Mouse (Mus musculus) B cell, adult 2 months (primary cell): Measurements from ENCODE around the gene Mtfr1l.
"Not testable (repeated sequence)": the region's sequence is repeated elsewhere in the genome, so short reads cannot be mapped to it uniquely, and the experiment has no call there.

Experiments used
- DNase-seq, 2 experiments: peaks; one replicate each; pipeline ENCODE4 v3.0.0; 2022

Gene Mtfr1l

GRCm38 (mm10) chr4:134515614-134516013, 19.6 kb downstream of the Mtfr1l start:
- no peak for DNase-seq

GRCm38 (mm10) chr4:134514309-134514930, 20.8 kb downstream of the Mtfr1l start:
- no peak for DNase-seq

- peak; percentile 25 to 29 for DNase-seq
Observed at GRCm38 (mm10) chr4:134512798-134513197, 22.4 kb downstream of the Mtfr1l start.

GRCm38 (mm10) chr4:134511730-134512129, 23.5 kb downstream of the Mtfr1l start:
- DNase-seq: no peak

DNA sequence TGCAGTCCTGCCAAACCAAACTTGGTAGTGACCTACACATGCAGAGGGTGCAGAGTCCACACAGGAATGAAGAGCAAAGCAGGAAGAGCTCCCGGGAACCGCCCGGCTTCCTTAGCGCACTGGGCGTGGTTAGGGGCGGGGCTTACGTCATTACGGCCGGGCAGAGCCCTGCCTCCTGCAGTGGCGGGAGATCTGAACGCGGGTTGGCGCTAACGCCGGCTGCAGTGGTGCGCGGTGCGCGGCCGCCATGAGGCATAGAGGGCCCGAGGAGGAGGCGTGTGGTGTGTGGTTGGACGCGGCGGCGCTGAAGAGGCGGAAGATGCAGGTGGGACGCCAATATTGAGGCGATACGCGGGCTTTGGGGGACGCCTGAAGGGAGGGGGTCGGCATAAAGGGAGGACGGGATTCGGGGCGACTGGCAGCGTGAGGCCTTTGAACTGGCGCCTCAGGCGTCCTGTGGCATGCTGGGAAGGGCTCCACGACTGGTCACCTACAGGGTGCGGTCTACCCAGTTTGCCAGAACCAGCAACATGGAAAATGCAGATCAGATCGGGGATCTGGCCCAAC, 24.3 kb downstream of the Mtfr1l start, which contains the start of gene Aunip:
Aunip (plus strand) TSS at position 155 of the 567 bp plus-strand sequence.
- DNase-seq: peak; percentile 79 to 83

DNA sequence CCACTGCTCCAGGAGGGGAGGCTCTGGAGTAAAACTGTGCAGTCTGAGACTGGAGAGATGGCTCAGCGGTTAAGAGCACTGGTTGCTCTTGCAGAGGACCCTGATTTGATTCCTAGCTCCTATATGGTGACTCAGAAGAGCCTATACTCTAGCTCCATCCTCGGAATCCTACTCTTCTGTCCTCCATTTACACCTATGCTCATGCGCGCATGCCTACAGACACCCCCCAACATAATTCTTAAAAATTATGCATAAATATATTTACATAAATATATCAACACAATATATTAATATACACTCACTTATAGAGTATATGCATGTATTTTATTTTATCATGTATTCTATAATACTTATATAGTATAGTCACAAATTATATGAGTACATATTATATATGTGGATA, 24.8 kb downstream of the Mtfr1l start:
- DNase-seq: no peak

DNA sequence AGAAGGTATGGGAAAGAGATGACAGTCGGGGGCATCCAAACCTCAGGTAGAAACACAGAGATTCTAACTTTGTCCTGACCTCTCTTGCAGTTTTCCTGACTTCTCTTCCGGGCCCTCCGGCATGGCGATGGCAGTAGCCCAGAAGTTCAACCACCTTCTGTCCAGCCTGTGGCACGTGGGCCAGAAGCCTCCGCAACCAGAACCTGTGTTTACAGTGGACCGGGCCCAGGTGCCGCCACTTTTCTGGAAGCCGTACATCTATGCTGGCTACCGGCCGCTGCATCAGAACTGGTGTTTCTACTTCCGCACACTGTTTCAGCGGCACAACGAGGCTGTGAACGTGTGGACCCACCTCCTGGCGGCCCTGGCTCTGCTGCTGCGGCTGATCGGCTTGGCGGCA, 28.5 kb downstream of the Mtfr1l start:
- no peak for DNase-seq

DNA sequence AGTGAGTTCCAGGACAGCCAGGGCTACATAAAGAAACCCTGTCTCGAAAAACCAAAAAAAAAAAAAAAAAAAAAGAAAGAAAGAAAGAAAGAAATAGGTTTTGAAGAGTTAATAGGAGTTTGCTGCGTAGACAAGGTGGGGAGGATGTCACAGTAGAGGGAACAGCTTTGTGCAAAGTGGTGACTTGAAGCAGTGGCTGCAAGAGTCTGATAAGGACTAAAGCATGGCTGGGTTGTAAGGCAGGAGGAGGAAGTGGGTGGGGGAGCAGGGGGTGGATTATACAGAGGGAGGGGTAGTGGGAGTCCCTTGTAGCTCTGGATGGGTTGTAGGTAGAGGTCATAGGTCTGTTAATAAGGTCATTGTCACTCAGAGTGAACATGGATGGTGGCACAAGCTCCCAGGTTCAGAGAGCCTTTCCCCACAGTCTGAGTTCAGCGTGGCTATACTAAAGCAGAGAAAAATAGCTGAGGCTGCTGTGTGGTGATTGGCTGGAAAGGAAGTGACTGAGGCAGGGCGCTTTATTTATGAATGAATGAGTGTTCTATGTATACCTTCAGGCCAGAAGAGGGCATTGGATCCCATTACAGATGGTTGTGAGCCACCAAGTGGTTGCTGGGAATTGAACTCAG, 29.1 kb downstream of the Mtfr1l start:
- no peak for DNase-seq

DNA sequence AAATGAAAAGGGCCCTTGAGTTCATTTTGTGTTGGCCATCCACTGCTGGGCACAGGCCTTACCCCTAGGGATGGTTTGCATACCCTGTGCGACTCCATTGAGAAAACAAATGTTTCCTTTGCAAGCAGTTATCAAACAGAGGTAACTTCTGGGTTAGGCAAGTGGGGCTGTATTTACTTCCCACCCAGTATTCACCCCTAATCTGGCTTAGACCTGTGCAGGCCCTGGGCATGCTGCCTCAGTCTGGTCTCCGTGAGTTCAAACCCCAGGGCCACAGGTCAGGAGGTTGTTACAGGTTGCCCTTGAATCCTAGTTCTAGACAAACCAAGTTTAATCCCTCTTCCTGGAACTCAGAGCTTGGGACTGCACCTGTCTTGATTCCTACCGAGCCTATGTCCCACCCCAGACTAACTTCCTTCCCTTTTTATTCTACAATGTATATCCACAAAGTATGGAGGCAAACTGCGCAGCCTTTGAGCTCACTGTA, 29.8 kb downstream of the Mtfr1l start:
- no peak for DNase-seq

GRCm38 (mm10) chr4:134503686-134504357, 31.4 kb downstream of the Mtfr1l start:
- DNase-seq: no peak

DNA sequence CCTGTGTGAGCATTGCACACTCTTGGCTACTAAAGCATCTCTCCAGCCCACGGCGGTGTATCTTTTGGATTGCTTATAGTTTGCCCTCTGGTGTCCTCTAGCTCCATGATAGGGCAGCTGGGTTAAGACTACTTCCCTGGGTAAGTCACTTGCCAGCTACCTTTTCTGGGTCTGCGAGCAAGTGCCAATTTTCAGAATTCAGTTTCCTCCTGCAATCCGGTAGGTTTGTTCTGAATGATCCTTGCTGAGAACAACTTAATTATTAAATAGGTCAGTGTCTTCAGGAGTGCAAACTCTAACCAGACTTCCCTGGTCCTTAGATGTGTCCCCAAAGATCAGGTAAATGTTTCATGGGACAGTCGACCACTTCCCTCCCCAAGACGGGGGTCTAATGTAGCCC, 34.1 kb downstream of the Mtfr1l start:
- no peak for DNase-seq

DNA sequence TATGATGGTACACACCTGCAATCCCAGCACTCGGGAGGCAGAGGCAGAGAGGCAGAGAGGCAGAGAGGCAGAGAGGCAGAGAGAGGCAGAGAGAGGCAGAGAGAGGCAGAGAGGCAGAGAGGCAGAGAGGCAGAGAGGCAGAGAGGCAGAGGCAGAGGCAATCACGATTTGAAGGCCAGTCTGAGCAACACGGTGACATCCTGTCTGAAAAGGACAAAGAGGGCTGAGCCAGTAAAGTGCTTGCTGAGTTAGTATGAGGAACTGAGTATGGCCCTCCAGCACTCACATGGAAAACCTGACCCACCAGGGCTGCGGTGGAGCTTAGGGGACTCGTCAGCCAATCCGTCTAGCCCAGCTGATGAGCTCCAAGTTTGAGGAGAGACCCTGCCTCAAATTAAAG, 36.2 kb downstream of the Mtfr1l start:
- not testable (repeated sequence) for DNase-seq

DNA sequence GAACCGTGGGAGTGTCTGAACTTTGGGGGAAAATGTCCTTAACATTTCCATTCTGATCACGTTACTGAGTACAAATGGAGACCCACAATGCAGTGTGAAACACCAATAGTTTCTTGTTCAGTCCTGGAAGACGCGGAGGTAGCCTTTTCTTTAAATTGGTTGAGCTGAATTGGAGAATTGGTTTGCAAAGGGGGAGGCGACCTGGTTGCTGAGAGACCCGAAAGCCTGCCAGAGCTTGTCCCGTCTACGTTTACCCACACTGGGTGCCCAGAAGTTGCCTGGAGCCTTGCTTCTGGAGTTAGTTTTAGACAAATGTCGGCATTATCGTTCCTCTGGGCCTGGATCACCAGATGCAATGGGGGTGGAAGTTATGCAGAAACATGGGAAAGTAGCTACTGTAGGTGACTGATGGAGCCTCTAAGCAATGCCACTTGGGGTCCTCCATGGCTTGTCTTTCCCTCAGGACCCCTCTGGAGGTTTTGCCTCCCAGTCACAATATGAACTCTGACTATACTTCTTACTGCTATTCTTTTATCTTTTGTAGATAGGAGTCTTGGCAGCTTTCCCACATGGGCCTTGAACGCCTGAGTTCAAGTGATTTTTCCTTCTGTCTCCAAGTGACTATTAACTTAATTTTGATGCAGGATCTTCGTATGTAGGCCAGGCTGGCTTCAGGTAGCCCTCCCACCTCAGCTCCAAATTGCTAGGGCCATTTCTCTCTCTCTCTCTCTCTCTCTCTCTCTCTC, 37.0 kb downstream of the Mtfr1l start:
- no peak for DNase-seq

GRCm38 (mm10) chr4:134497223-134497622, 38.0 kb downstream of the Mtfr1l start:
- no peak for DNase-seq

- peak; percentile 52 to 59 for DNase-seq
Observed at GRCm38 (mm10) chr4:134496595-134497210, 38.5 kb downstream of the Mtfr1l start, which contains the start of gene Paqr7. Gene Paqr7 (plus strand): TSS chr4:134496697.

GRCm38 (mm10) chr4:134495546-134495923, 39.7 kb downstream of the Mtfr1l start:
- DNase-seq: no peak

GRCm38 (mm10) chr4:134494780-134495545, 40.2 kb downstream of the Mtfr1l start:
- DNase-seq: peak; percentile 64 to 69

GRCm38 (mm10) chr4:134494161-134494560, 41.0 kb downstream of the Mtfr1l start:
- not testable (repeated sequence) for DNase-seq

DNA sequence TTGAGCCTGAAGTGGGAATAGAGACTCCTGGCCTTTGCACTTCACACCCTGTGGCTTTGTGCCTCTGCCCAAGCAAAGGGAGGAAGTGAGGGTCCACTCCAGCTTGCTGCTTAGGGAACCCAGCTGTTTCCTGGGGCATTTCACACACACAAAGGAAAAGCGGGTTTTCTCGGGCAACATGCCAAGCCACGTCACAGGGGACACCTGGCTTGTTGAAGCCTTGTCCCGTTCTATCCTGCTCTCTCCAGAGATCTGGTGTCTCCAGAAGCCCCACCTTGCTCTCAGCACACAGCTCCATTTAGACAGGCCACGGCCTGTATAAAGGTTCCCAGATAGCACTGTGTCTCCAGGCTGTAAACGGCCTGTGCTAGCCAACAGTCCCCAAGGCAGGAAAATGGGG, 43.5 kb downstream of the Mtfr1l start:
- DNase-seq: no peak

- no peak for DNase-seq
Observed at GRCm38 (mm10) chr4:134489986-134490665, 45.1 kb downstream of the Mtfr1l start.

- DNase-seq: no peak
Observed at GRCm38 (mm10) chr4:134488211-134488610, 47.0 kb downstream of the Mtfr1l start.
